Mouse (Mus musculus): ENCODE measurements around the gene Pnmal1.

Pnmal1 gene

DNA sequence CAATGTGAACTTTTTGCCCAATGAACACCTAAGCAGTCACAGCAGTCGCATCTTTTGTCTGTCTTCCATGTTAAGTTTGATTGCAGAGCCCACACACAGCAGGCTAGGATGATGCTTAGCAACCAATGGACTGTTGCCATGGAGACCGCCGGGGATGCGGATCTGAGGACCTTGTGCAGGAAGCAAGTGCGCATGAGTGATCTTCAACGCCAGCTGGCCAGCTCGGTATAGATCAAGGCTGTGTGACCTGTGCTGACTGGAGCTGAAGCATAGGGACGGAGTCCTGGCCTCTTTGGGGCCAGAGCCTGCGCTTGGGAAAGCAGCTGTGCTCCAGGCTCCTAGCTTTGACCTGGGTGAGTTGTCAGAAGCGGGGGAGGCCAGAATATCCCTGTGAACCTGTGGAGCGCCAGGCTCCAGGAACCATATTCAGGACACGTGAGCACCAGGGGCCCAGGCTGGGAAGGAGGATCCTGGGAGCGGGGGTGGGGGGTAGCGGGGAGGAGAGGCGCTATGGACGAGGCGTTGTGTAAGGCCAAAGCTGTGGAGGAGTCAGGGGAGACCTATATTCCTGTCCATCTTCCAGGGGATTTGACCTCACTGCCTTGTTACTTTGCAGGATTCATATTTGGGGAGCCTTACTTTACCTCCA is at the start of gene Pnmal1:
Gene Pnmal1 (plus strand): TSS at position 141 of the 649 bp plus-strand sequence.
- no peak for DNase-seq (ENCODE audit: low spot score)

DNA sequence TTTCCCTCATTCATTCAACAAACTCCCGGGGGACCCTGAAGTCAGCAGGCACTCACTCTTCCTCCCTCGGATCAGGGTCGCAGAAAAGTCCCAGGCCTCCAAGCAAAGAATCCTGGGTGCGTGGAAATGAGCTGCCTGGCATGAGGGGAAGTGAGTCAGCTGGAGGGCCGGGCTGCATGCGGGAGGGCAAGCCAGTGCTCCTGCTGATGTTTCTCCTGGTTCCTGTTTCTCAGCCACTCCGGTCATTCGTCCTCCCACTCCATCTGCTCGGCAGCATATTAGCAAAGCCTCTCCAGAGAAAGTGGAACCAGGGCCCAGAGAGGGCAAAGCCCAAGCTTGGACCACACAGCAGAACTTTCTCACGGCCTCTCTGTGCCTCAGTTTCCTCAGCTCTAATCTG is 49.6 kb upstream of the Pnmal1 start:
- DNase-seq (ENCODE audit: low spot score) = no peak

DNA sequence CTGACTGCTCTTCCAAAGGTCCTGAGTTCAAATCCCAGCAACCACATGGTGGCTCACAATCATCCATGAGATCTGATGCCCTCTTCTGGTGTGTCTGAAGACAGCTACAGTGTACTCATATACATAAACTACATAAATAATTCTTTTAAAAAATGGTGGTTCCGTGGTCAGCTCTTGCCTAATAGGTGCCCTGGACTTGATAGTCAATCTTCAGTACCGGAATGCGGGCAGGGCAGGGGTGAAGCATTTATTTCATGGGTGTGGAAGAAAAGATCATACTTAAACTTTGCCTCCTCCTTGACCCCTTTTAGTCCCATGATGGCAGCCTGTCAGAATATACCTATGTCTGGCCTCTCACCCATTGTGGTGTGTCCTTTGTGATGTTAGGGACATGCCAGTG is 47.6 kb upstream of the Pnmal1 start:
- DNase-seq (ENCODE audit: low spot score) = no peak

DNA sequence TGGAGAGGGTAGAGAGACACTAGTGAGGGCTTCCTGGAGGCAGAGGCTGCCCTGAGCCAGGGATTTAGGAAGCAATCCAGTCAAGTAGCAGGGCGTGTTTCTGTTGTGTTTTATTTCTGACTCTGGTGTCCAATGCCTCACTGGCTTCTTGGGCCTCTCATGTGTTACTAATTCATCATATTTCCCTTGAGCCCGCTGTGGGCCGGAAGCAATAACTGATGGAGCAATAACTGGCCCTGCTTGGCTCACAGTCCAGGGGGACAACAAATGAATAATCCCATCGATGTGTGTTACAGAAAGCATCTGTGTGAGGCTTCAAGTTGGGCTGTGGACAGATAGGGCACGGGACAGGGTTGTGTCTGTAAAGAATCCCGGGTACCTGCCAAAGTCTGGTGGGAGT is 47.1 kb upstream of the Pnmal1 start:
- DNase-seq (ENCODE audit: low spot score) = peak; percentile 49

DNA sequence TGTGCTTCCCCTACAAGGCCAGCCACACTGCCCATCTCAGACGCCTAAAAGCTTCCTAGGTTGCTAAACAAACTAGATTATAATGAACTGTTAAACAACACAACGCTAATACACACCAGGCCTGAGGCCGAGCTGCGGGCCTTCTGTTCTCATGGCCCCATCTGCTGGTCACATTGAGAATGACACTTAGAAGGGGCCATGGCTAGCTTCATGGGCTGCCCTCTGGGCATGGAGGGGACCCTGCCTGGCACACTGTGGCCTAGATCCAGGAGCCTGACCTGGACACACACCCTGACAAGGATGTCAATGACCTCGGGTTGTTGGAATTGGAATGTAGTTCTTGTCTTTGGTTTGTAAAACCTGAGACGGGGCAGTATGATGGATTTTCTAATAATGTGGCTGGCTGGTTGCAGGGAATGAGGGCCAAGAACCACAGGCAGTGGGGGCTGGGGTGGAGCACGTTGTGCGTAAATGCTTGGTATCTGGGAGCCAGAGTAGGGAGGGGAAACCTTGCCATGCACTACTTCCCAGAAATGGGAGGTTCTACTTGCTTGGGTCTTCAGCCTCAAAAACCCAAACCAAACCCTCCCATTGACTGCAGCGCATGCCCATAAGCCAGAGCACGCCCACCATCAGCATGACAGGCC is 45.5 kb upstream of the Pnmal1 start:
- peak; percentile 77 for DNase-seq (ENCODE audit: low spot score)

DNA sequence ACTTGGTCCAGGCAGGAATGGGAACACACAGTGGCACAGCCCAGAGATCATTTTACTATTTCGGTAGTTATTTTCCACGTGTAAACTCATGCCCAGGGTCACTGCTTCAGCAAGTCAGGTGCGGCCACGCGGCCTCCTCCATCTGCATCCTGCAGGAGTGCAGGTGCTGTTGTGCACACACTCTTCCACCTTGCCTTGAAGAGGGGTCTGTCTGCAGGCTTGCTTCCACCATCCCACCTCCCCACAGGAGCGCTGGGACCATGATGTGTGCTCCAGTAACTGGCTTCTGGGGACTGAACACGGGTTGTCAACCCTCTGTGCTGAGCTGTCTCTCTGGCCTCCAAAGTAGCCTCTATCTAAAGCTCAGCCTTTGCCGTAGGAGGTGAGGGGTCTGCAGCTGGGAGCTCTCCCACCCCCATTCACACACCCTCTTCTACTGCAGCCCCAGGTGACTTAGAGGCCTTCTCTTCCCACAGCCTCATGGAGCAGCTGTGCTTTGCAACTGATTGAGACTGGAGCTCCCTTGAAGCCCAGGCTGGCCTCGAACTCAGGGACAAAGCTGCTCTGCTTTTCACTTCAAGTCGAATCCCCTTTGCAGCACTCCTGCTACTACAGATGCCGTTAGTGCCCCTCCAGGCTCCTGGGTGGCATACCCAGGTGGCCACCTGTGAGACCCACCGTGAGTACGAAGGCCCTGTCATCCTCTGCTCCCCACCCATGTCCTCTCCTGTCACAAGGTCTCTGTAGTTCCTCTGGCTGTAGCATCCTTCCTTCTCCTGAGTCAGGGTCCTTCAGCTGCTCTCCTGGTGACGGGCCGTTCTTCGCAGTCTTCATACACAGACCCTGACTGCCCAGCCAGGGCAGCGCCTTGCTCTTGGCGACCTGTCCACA is 44.8 kb upstream of the Pnmal1 start:
- DNase-seq (ENCODE audit: low spot score) = no peak

DNA sequence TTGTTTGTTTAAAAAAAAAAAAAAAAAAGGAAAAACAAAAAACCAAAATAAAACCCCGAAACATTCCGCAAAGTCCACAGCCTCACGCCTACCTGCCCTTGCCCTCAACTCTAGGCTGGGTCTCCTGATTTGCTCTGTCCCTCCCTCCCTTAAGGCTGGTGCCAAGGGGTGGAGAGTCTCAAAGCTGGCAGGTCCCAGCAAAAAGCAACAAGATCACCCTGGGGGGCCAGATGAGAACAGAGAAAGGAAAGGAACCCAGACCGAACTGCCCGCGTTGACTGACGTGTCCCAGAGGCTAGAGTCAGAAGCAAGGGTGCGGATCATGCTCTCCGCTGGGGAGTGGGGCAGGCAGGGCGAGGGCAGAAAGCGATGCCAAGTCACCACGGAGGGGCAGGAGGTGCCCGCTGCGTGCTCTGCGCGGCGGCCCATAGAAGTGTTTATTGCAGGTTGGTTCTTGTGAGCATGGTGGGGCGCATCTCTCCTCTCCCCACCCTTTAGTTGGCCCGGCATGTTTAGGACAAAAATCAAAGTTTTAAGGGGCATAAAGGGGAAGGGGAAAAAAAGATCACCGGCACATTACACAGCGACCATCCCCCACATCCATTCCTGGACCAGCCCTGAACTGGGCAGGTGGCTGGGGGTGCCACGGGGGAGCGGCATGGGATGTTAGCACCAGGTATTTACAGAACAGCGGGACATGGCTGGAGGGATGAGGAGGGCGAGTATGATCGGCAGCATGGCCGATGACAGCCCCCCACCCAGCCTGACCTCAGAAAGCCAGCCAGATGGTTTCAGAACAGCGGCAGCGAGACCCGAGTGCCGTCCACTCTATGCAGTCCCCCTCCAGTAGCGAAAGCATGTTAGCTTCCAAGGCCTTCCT is 43.8 kb upstream of the Pnmal1 start:
- no peak for DNase-seq (ENCODE audit: low spot score)

DNA sequence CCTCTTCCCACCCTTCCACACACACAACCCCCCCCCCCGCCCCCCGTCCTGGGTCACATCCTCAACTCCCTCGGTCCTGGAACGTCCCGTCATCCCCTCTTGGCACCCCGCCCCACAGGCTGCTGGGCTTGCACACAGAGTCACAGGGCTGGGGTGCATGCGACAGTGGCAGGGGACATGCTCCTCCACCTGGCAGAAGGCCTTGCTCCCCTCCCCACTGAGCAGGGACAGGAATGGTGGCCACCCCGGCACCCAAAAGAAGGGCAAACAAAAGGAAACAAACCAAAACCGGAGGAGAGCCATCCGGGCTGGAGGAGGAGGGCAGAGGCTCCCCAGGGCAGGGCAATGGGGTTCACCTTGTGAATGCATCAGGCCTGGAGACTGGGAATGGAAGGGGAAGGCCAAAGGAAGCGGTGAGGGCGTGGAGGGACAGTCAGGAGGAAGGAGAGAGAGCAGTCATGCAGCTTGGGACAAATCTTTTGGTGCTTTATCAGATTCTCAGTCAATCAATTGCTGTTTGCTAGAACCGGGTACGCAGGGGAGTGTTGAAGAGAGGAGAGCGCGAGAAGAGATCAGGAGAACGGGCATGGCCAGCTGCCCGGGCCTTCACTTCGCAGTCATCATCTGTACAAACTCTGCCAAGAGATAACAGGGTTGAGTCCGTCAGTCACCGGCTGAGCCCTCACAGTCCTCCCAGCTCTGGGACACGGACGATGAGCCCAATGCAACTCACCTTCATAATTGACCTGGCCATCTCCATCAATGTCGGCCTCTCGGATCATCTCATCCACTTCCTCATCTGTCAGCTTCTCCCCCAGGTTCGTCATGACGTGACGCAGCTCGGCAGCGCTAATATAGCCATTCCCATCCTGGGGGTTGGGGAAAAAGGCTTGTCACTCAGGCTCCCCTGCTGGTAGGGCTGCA is 42.9 kb upstream of the Pnmal1 start:
- no peak for DNase-seq (ENCODE audit: low spot score)

DNA sequence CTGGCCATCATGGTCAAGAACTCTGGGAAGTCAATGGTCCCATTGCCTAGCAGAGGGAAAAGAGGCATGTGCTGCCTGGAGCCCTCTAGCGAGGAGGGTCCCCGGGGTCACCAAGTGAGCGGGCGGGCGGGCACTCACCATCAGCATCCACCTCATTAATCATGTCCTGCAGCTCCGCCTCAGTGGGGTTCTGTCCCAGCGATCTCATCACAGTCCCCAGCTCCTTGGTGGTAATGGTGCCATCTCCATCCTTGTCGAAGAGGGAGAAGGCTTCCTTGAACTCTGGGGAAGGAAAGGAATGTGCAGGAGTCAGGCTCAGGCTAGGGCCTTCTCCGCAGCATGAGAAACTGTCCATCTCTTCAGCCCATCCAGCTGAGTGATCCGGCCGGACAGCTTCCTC is 42.0 kb upstream of the Pnmal1 start:
- DNase-seq (ENCODE audit: low spot score) = no peak

DNA sequence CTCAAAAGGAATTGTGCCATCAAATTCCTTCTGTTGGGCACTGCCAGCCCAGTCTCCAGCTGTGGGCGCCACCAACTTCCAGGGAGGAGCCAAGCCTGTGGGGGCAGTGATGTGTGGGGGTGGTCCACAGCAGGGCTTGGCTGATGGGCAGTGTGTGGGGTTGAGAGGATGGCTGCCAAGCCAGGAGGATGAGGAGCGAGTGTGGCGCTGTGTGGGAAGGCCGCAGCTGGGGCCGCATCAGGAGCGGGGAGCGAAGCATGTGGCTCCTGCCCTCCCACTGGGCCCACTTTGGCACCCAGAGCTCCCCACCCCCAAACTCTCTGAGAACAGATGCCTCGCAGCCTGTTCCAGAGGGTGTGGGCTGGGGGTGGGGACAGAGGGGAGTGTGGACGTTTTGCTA is 41.5 kb upstream of the Pnmal1 start:
- no peak for DNase-seq (ENCODE audit: low spot score)

DNA sequence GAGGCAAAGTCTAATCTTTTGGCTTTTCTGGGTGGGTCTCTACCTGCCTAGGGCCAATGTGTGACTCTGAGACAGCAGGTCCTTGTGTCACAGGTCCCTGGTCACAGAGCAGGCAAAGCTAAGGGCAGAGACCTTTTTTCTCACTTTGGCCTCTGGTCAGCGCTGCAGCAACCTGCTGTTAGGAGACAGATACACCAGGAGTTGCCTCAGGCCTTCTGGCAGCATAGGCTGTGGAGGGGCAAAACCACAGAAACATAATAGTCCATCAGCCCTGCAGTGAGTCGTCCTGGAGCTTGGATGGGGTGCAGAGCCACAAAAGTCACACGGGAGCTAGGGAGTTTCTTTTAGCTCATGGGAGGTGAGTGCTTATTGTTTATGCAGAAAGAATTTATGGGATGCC is 40.8 kb upstream of the Pnmal1 start:
- DNase-seq (ENCODE audit: low spot score) = no peak

DNA sequence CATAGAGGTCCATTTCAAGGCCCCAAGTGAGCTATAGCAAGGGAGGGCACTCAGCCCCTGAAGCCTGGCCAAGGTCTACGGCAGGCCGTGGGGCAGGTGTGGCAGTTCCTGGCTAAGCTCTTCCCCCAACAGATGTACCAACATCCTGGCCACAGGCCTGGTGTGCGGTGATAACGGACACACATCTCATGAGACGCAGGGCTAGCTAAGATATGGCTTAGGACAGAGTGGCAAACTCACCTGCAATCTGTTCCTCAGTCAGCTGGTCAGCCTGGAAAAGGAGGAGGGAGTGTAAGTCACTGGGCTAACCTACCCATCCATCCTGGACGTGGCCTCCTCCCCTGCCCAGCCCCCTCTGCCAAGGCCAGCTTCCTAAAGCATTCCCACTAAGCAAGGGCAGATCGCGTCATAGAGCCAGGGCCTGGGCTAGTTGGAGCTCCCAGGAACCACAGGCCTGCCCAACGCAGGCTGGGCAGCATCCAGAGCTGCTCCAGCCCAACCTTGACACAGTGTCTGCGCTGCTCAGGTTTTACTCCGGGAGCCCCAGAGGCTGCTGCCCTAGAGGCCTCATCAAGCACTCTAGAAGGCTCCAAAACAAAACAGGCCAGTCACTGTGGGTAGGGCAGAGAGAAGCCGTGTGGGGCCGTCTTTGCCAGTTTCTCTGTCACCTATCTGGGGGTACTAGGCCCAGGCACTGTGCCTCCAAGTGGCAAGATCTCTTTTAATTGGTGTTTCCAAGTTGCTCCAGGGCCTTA is 39.9 kb upstream of the Pnmal1 start:
- DNase-seq (ENCODE audit: low spot score) = no peak

DNA sequence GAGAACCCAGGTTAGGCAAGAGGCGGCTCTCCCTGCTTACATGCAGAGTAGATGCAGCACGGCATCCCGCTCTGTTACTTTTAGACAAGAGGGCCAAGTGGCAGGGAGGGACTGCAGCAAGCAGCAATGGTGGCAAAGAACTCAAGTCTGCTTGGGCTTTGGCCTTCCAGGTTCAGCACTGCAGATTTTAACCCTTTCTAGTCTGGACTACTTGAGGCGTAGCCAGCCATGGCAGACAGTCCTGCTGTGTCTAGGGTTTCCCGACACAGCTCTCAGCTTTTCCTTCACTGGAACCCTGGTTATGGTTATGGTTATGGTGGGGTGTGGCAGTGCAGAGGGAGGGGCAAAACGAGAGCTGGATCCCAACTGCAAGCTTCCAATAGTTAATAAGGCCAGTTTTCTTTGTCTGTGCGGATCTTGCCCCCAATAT is 39.3 kb upstream of the Pnmal1 start:
- no peak for DNase-seq (ENCODE audit: low spot score)

DNA sequence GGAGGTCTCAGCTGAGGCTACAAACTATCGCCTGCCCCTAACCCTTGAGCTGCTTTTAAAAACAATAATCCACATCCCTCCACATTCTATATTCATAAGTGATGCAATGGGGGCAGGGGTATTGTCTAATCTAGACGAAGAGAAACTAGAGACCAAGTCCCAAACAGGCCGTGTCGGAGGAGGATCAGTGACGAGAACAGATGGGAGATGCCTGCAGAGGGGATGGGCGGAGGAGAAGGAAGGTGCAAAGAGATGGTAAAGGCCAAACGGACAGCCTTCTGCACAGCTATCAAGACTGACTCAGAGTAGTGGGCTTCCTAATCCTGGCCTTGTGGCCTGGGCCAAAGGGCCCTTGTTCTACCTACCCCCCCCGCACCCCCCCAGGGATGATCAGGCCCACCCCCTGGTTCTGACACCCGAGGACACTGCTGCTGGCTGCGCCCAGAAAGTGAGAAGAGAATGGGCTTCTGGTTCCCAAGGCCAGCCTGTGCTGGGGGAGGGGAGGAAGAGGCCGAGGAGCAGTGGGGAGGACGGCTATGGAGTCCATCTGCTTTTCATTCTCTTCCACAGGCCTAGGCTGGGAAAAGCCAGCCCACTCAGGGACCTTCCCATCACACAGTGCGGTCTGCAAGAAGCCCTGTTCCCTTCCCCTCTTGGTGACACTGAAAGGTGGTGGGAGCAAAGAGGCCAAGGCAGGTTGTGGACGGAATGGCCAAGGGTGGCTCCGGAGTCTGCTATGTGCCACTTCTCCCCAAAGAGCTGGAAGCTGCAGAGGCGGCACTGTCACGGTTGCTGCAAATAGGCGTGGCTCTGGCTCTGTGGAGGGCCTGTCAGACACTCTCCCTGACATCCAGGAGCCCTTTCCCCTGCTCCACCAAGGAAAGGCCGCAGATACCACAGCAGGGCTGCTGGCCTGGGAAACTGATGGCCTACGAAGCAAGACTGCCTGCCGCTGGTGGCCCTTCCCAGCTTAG is 38.4 kb upstream of the Pnmal1 start:
- DNase-seq (ENCODE audit: low spot score) = no peak

DNA sequence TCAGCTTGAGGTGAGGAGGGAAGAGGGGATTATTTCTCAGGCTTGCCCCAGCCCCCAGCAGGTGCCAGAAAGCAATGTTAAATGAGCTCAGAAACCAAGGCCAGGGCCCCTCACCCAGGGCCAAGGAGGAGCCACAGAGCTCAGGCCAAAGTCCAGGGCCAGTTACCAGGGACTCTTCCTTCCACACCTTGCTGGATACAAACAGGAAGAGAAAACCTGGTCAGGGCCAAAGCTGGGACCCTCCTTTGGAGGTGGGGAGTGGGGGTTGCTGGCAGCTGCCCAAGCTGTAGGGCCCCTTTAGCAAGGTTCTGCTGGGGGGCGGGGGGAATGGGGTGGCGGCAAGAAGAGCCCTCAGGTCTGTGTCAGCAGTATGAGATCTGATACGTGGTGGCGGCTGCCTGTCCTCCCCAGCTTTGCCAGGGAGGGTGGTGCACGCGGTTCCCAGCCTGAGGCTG is 37.6 kb upstream of the Pnmal1 start:
- no peak for DNase-seq (ENCODE audit: low spot score)

DNA sequence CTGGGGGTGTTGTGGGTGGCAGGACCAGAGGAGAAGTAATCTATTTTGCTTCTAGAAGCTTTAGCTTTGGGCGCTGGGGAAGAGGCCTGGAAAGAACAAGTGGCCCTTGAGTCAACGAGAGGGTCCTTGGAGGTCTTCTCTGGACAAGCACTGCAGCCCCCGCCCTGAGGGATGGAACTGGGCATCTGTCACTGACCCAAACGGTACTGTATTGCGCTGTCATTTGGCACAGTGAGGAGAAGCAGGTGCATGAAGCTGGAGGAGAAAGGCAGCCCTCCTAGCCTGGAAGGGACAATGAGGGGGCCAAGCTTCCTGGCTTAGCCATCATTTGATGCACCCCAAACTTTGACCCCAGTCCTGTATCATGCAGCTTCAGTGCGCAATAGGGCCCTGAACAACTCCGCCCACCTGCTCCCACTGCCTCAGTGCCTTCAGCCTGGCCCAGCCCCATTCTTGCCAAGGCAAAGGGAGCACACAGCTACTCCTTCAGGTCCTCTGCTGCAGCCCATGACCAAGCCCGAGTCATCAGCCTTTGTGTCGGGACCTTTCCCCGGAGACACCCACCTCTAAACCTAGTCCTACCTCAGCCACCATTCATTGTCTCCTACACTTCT is 37.0 kb upstream of the Pnmal1 start:
- DNase-seq (ENCODE audit: low spot score) = no peak

DNA sequence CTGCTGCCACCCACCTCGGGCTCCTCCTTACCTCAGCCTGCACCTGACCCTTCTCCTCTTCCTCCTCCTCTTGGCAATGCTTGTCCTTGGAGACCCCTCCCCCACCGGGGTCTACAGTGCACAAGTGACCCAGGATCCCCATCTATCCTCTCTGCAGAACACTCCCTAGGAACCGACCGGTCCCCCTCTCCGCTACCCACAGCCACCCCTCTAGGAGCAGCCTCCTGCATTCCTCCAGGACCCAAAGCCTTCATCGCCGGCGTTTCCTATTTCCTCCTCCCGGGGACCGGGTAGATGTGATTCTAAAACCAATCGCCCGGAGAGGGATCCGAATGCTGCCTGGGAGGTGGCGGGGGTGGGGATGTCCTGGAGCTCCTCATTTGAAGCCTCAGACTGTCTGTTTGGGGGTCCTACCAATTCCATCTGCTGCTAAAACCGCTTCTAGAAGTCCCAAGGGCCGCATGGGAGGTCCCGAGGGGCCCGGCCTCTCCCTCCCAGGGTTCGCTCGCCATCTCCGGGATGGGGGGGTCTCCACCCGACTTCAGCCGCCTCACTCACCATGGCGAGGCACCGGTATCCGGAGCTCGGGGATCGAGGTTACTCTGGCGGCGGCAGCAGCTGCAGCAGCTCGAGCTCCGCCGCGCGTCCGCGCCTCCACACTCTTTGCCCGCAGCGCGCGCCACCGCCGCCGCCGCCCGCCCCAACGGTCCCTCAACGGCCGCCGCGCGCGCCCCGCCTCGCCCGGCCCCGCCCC is 36.0 kb upstream of the Pnmal1 start:
- no peak for DNase-seq (ENCODE audit: low spot score)

Measured in urinary bladder, postnatal 14 days (tissue).